17 mouse cellular contexts compared by ENCODE assay signal in the genomic region with DNA sequence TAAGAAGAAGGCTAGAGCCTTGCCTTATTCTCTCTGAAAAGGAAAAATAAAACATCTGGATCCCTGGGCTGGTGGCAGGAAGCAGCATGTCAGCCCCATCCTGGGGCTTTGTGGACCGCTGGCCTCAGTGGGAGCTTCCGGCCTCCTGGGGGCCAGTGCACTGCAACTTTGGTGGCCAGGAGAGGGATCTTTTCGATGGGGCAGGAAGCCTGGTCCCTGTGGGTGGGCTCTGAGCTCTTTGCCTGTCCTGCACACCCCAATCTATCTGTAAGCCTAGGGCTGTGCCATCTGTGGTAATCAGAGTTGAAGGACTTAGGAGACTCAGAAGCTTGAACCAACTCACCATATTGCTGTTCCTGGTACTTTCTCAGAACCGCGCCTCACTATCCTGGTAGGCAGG.
DNase-seq lines count a peak whose midpoint lies in the region.
"Had no signal": no experiment of that assay in that cellular context is flagged by ENCODE, and none has a peak within 500 bp of the region (broad histone marks: within the 10 kb centered on the region; RNA-seq: fewer than 3 reads in every experiment).

No protein-coding gene starts in this region.

- no peak overlapping the region for H3K4me3 ChIP-seq in heart, embryonic 10.5 days
- H3K4me3 ChIP-seq: forebrain, embryonic 15.5 days; heart, embryonic 15.5 days had no signal

- WGBS in heart, embryonic 10.5 days, result 83% methylated on average over 5 of the region's 5 CpGs

- intact Hi-C loops in heart, postnatal 36 days (cut with DNase I), result no loop called here

- peaks cover 10% of the 10 kb centered on the region for H3K27me3 ChIP-seq in heart, embryonic 10.5 days (ENCODE audit: insufficient read depth, poor library complexity, severe bottlenecking)
- H3K27me3 ChIP-seq: forebrain, embryonic 15.5 days; heart, embryonic 15.5 days; Patski had no signal

- H3K27ac ChIP-seq in heart, embryonic 10.5 days, result no peak overlapping the region
- H3K27ac ChIP-seq: forebrain, embryonic 15.5 days; heart, embryonic 15.5 days; hindbrain, embryonic 14.5 days had no signal

- peaks cover 15% of the 10 kb centered on the region; the same call in 1 of the 2 replicates for H3K36me3 ChIP-seq in heart, embryonic 10.5 days
- H3K36me3 ChIP-seq: forebrain, embryonic 15.5 days had no signal

- H3K9me3 ChIP-seq in heart, embryonic 10.5 days, result no peaks in the 10 kb centered on the region
- H3K9me3 ChIP-seq: forebrain, embryonic 15.5 days; heart, embryonic 15.5 days had no signal

- peaks cover 6% of the 10 kb centered on the region; the same call in 1 of the 2 replicates for H3K4me1 ChIP-seq in heart, embryonic 10.5 days
- H3K4me1 ChIP-seq: forebrain, embryonic 15.5 days; heart, embryonic 15.5 days had no signal

- peak; percentile 43 for DNase-seq in heart, embryonic 10.5 days (ENCODE audit: low spot score)
- no peak for DNase-seq in heart, postnatal 36 days
- peak; percentile 1 for DNase-seq in kidney, adult 18-20 months
- DNase-seq in kidney, adult 11 months, result no peak
- peak; percentile 9 for DNase-seq in urinary bladder, adult 2 months (ENCODE audit: low spot score)
- DNase-seq in urinary bladder, postnatal 4 days (ENCODE audit: low spot score in 2 of 2), result no peak
- no peak for DNase-seq in thymus, postnatal 25 days
- DNase-seq: adrenal gland, postnatal 14 days; cerebellum, adult 18-20 months; cerebellum, adult 9-11 months; cerebellum, postnatal 36 days; gastrocnemius, postnatal 36 days; heart, adult 18-20 months had no signal

Comparison
In these comparisons a context has a peak if more than half of its experiments do, and no peak if none do; other contexts are left out.
1. DNase-seq: peak in heart, embryonic 10.5 days (single experiment), kidney, adult 18-20 months (single experiment) and urinary bladder, adult 2 months (single experiment); none in heart, postnatal 36 days (0 of 2), kidney, adult 11 months (single experiment), urinary bladder, postnatal 4 days (0 of 2) and thymus, postnatal 25 days (single experiment).